In genomic region chr3:33799617-33800512, GRCm38 (mm10) we compare ENCODE assay signal across 8 mouse cellular contexts. TPM values are rescaled to one million over a fixed set of nuclear protein-coding genes. Genes with fewer than 3 reads are reported as not detected.
A peak's percentile ranks its signal among the peaks of the same experiment; 100 is the strongest.
DNase-seq lines count a peak whose midpoint lies in the region; ATAC-seq and TF ChIP-seq lines count a peak whose summit lies in the region.

TSS of gene Ttc14 (plus strand) at chr3:33799832.

- peaks cover 15% of the 10 kb centered on the region for H3K79me3 ChIP-seq in C2C12 (ENCODE audit: low read depth)

- TF ChIP-seq CTCF in C2C12 (IDR thresholded peaks at IDR 0.05; ENCODE audit: control insufficient read depth, insufficient read depth, insufficient read length), result peak; percentile 20
- peak; percentile 32; the same call in 1 of the 2 replicates for TF ChIP-seq CTCF in brain, embryonic 14.5 days (IDR thresholded peaks at IDR 0.05; ENCODE audit: borderline replicate concordance, extremely low read depth, insufficient read depth, insufficient read length)
- TF ChIP-seq CTCF in liver, adult 2 months (IDR thresholded peaks at IDR 0.05; ENCODE audit: low read depth, low read length), result no peak

- peaks cover 26% of the 10 kb centered on the region for H3K4me1 ChIP-seq in erythroblast, embryonic 14.5 days (ENCODE audit: control insufficient read depth)
- peaks cover 3% of the 10 kb centered on the region; the same call in 1 of the 2 replicates for H3K4me1 ChIP-seq in heart, embryonic 11.5 days (ENCODE audit: control insufficient read depth, insufficient read depth, low read length)
- H3K4me1 ChIP-seq in kidney, embryonic 16.5 days (ENCODE audit: insufficient read depth, low read length), result peaks cover 11% of the 10 kb centered on the region
- peaks cover 6% of the 10 kb centered on the region for H3K4me1 ChIP-seq in liver, adult 2 months (ENCODE audit: control insufficient read depth, insufficient read depth, low read length)

- peak within 1 kb of the TSS; percentile 74 for H3K4me2 ChIP-seq in heart, embryonic 11.5 days
- H3K4me2 ChIP-seq in kidney, embryonic 16.5 days (replicated peaks; ENCODE audit: low read depth, low read length), result peak within 1 kb of the TSS; percentile 64
- peak within 1 kb of the TSS; percentile 99 for H3K4me2 ChIP-seq in myocyte (ENCODE audit: low read depth)

- peak; percentile 80 for TF ChIP-seq POLR2A in brain, embryonic 14.5 days (IDR thresholded peaks at IDR 0.05; ENCODE audit: borderline replicate concordance, extremely low read depth, insufficient read depth, insufficient read length, poor library complexity, severe bottlenecking)
- peak; percentile 72 for TF ChIP-seq POLR2A in liver, adult 2 months (IDR thresholded peaks at IDR 0.05; ENCODE audit: extremely low read depth, insufficient read depth, low read length)
- TF ChIP-seq POLR2A in myocyte (IDR thresholded peaks at IDR 0.05; ENCODE audit: insufficient read length, low read depth), result peak; percentile 92

- H3K9ac ChIP-seq in heart, embryonic 11.5 days (ENCODE audit: low read depth, low read length), result peak within 1 kb of the TSS; percentile 87
- peak within 1 kb of the TSS; percentile 99 for H3K9ac ChIP-seq in kidney, embryonic 16.5 days (replicated peaks; ENCODE audit: low read length)
- H3K9ac ChIP-seq in liver, adult 2 months (ENCODE audit: low read depth, low read length), result peak within 1 kb of the TSS; percentile 90

- H3K27me3 ChIP-seq in C2C12 (ENCODE audit: control insufficient read depth, insufficient read depth, insufficient read length) (no peaks in the 10 kb centered on the region), myocyte (ENCODE audit: control insufficient read depth, insufficient read depth, insufficient read length) (no peaks in the 10 kb centered on the region)
- peaks cover 5% of the 10 kb centered on the region for H3K27me3 ChIP-seq in erythroblast, embryonic 14.5 days (ENCODE audit: control insufficient read depth)
- no peaks in the 10 kb centered on the region for H3K27me3 ChIP-seq in heart, embryonic 11.5 days (ENCODE audit: control insufficient read depth, insufficient read depth, low read length)
- H3K27me3 ChIP-seq in kidney, embryonic 16.5 days (ENCODE audit: insufficient read depth, low read length), result no peaks in the 10 kb centered on the region
- no peaks in the 10 kb centered on the region for H3K27me3 ChIP-seq in liver, adult 2 months (ENCODE audit: control insufficient read depth, insufficient read depth, low read length)
- no peaks in the 10 kb centered on the region for H3K27me3 ChIP-seq in splenic B cell, adult 2 months (ENCODE audit: control insufficient read depth, insufficient read depth, low read length, poor library complexity, severe bottlenecking)

- H3K79me2 ChIP-seq in C2C12 (ENCODE audit: control insufficient read depth, insufficient read depth) (peaks cover 37% of the 10 kb centered on the region), myocyte (ENCODE audit: control insufficient read depth, insufficient read depth) (peaks cover 24% of the 10 kb centered on the region)
- H3K79me2 ChIP-seq in liver, adult 2 months (ENCODE audit: control insufficient read depth, insufficient read depth, low read length), result peaks cover 4% of the 10 kb centered on the region; the same call in 1 of the 2 replicates

- 1% methylated on average over 90 of the region's 90 CpGs for WGBS in heart, embryonic 11.5 days (ENCODE audit: insufficient replicate concordance)
- WGBS in kidney, embryonic 16.5 days, result under 1% methylated on average over 90 of the region's 90 CpGs
- WGBS in liver, adult 2 months, result under 1% methylated on average over 90 of the region's 90 CpGs

- H3K9me3 ChIP-seq in erythroblast, embryonic 14.5 days (ENCODE audit: control insufficient read depth, low read length), result peaks cover 5% of the 10 kb centered on the region
- no peaks in the 10 kb centered on the region for H3K9me3 ChIP-seq in heart, embryonic 11.5 days (replicated peaks; ENCODE audit: control insufficient read depth, low read length)
- no peaks in the 10 kb centered on the region for H3K9me3 ChIP-seq in kidney, embryonic 16.5 days (ENCODE audit: low read length)

- H3K36me3 ChIP-seq in C2C12 (ENCODE audit: control insufficient read depth, insufficient read depth) (peaks cover 20% of the 10 kb centered on the region), myocyte (ENCODE audit: control insufficient read depth, insufficient read depth) (peaks cover 15% of the 10 kb centered on the region)
- H3K36me3 ChIP-seq in erythroblast, embryonic 14.5 days (ENCODE audit: control insufficient read depth), result peaks cover 30% of the 10 kb centered on the region
- peaks cover 3% of the 10 kb centered on the region; the same call in 1 of the 2 replicates for H3K36me3 ChIP-seq in heart, embryonic 11.5 days (ENCODE audit: control insufficient read depth, insufficient read depth, low read length)
- no peaks in the 10 kb centered on the region for H3K36me3 ChIP-seq in kidney, embryonic 16.5 days (ENCODE audit: insufficient read depth, low read length)
- H3K36me3 ChIP-seq in liver, adult 2 months (ENCODE audit: control insufficient read depth, insufficient read depth, low read length), result peaks cover 8% of the 10 kb centered on the region
- peaks cover 5% of the 10 kb centered on the region; the same call in 1 of the 2 replicates for H3K36me3 ChIP-seq in splenic B cell, adult 2 months (ENCODE audit: control insufficient read depth, insufficient read depth, low read length, poor library complexity, severe bottlenecking)

- peak; percentile 99 for DNase-seq in brain, embryonic 14.5 days (ENCODE audit: low read depth)
- peak; percentile 93 for DNase-seq in liver, adult 2 months (ENCODE audit: extremely low read depth, low read depth, low spot score)
- peak; percentile 98 for DNase-seq in splenic B cell, adult 2 months (ENCODE audit: low read depth, low spot score)

- H3K27ac ChIP-seq in heart, embryonic 11.5 days (ENCODE audit: low read depth, low read length), result peak within 1 kb of the TSS; percentile 99
- peak within 1 kb of the TSS; percentile 98 for H3K27ac ChIP-seq in kidney, embryonic 16.5 days (ENCODE audit: low read length)
- peak within 1 kb of the TSS; percentile 87 for H3K27ac ChIP-seq in liver, adult 2 months (replicated peaks; ENCODE audit: insufficient read depth, low read depth, low read length)

- H3ac ChIP-seq in C2C12 (ENCODE audit: control insufficient read depth, insufficient read length, low read depth) (peak within 1 kb of the TSS; percentile 93), myocyte (ENCODE audit: control insufficient read depth, insufficient read length) (peak within 1 kb of the TSS; percentile 96)

- H3K4me3 ChIP-seq in C2C12 (ENCODE audit: insufficient read depth, poor library complexity, severe bottlenecking), result peak within 1 kb of the TSS; percentile 65
- peak within 1 kb of the TSS; percentile 68 for H3K4me3 ChIP-seq in erythroblast, embryonic 14.5 days (replicated peaks)
- H3K4me3 ChIP-seq in heart, embryonic 11.5 days (ENCODE audit: low read depth, low read length), result peak within 1 kb of the TSS; percentile 95
- H3K4me3 ChIP-seq in kidney, embryonic 16.5 days (ENCODE audit: low read length), result peak within 1 kb of the TSS; percentile 99
- H3K4me3 ChIP-seq in liver, adult 2 months (ENCODE audit: insufficient read depth, low read depth, low read length), result peak within 1 kb of the TSS; percentile 80
- H3K4me3 ChIP-seq in myocyte, result peak within 1 kb of the TSS; percentile 41

- ATAC-seq in heart, embryonic 11.5 days (replicated peaks; ENCODE audit: insufficient number of reproducible peaks, low FRiP score, low TSS enrichment), result peak; percentile 99
- peak; percentile 99 for ATAC-seq in kidney, embryonic 16.5 days (ENCODE audit: low FRiP score, low TSS enrichment)

TF ChIP-seq in C2C12, 6 proteins besides CTCF, POLR2A, EP300 and RAD21:
- no peak for TF ChIP-seq USF1 (IDR thresholded peaks at IDR 0.05; ENCODE audit: low read depth)
- no peak for TF ChIP-seq FOSL1 (IDR thresholded peaks at IDR 0.05; ENCODE audit: insufficient read depth, low read length, poor library complexity, severe bottlenecking)
- peak; percentile 49 for TF ChIP-seq MAX (IDR thresholded peaks at IDR 0.05)

TF ChIP-seq in myocyte, 11 proteins besides CTCF, POLR2A, EP300 and RAD21:
- TF ChIP-seq MYOG (IDR thresholded peaks at IDR 0.05; ENCODE audit: control insufficient read depth in 1 of 3, insufficient read depth in 1 of 3, insufficient read length in 2 of 3, low read depth in 2 of 3), result peak in 1 of 3 experiments; percentile 20
- no peak for TF ChIP-seq TCF12 (IDR thresholded peaks at IDR 0.05; ENCODE audit: insufficient read depth, poor library complexity, severe bottlenecking)
- TF ChIP-seq USF1 (IDR thresholded peaks at IDR 0.05; ENCODE audit: low read depth), result no peak
- TF ChIP-seq SRF (IDR thresholded peaks at IDR 0.05; ENCODE audit: control insufficient read depth, insufficient read length, low read depth), result no peak
- no peak for TF ChIP-seq CEBPB (IDR thresholded peaks at IDR 0.05; ENCODE audit: insufficient read depth, poor library complexity, severe bottlenecking)
- TF ChIP-seq REST (IDR thresholded peaks at IDR 0.05; ENCODE audit: insufficient read depth, insufficient read length), result no peak
- TF ChIP-seq MYOD1 (IDR thresholded peaks at IDR 0.05; ENCODE audit: control insufficient read depth in 1 of 3, insufficient read length in 2 of 3, low read depth in 2 of 3), result no peak
- TF ChIP-seq TCF3 (IDR thresholded peaks at IDR 0.05; ENCODE audit: insufficient read length, low read depth), result no peak
- TF ChIP-seq E2F4 (IDR thresholded peaks at IDR 0.05; ENCODE audit: insufficient read depth), result peak; percentile 50
- TF ChIP-seq MAX (IDR thresholded peaks at IDR 0.05; ENCODE audit: low read depth), result no peak
- TF ChIP-seq POLR2AphosphoS2 (IDR thresholded peaks at IDR 0.05; ENCODE audit: insufficient read length, low read depth), result peak; percentile 77

RNA-seq across cellular contexts. Expression of gene Ttc14, which starts in this region (rescaled TPM):
- polyA plus RNA-seq in C2C12 (2012; fragmentation: generic; extraction: Trizol) (4.2 TPM), myocyte (2012; fragmentation: generic; extraction: Trizol) (3.2 TPM)
- polyA plus RNA-seq in brain, embryonic 14.5 days (2012; rRNA removed), result 33.2 and 38.8 TPM in 2 replicates
- 2.0 and 2.4 TPM in 2 replicates for polyA plus RNA-seq in erythroblast, embryonic 14.5 days (2012)
- 48.2 and 51.7 TPM in 2 replicates for polyA plus RNA-seq in heart, embryonic 11.5 days (2014; fragmentation: Nextera tagmentation; extraction: Ambion mirVana)
- polyA plus RNA-seq in kidney, embryonic 16.5 days (2015; fragmentation: Nextera tagmentation; extraction: Ambion mirVana), result 54.6 and 58.5 TPM in 2 replicates
- total RNA-seq in liver, adult 2 months (2014; rRNA removed), result 17.4 and 19.2 TPM in 2 replicates
- polyA plus RNA-seq in liver, adult 2 months (2012; rRNA removed), result 6.7 and 8.7 TPM in 2 replicates

Comparison
In these comparisons a context has a peak if more than half of its experiments do, and no peak if none do; other contexts are left out.
1. Peak in every context shown above with its lines: DNase-seq, ATAC-seq, H3K4me3 ChIP-seq and H3K27ac ChIP-seq.
2. H3K4me3 ChIP-seq: peak in every context shown above with its lines; median percentile 99 in kidney, embryonic 16.5 days; 95 in heart, embryonic 11.5 days; 80 in liver, adult 2 months; 68 in erythroblast, embryonic 14.5 days; 65 in C2C12; 41 in myocyte.